Mouse (Mus musculus) heart, adult 8-10 months (tissue): ENCODE measurements around the gene Jagn1. TPM values are rescaled to one million over a fixed set of nuclear protein-coding genes. Genes with fewer than 3 reads are reported as not detected.
A peak's percentile ranks its signal among the peaks of the same experiment; 100 is the strongest.

Experiments used
- DNase-seq: peaks from one replicate; pipeline ENCODE4 v3.0.0; 2022; ENCODE audit warnings: low spot score
- total RNA-seq, 4 experiments: library from RNA; stranded (reverse); gene quantifications; 2 replicates each; pipeline ENCODE4 v1.2.4; 2022

Gene Jagn1
- 10 to 100 TPM; 21.0 to 21.4 (median 21.1) TPM for total RNA-seq

- peak; percentile 96 for DNase-seq
Measured at GRCm38 (mm10) chr6:113442442-113443090, at the start of gene Jagn1. Gene Jagn1 (plus strand): TSS chr6:113442569.

GRCm38 (mm10) chr6:113393951-113394350 is 48.4 kb upstream of the Jagn1 start:
- DNase-seq, result no peak

- DNase-seq, result no peak
Measured at GRCm38 (mm10) chr6:113394811-113395210, 47.6 kb upstream of the Jagn1 start.

- no peak for DNase-seq
Measured at GRCm38 (mm10) chr6:113395501-113395900, 46.9 kb upstream of the Jagn1 start.

- DNase-seq, result no peak
Measured at GRCm38 (mm10) chr6:113396270-113397030, 45.9 kb upstream of the Jagn1 start.

GRCm38 (mm10) chr6:113402094-113402493 is 40.3 kb upstream of the Jagn1 start:
- no peak for DNase-seq

- DNase-seq, result no peak
Measured at GRCm38 (mm10) chr6:113404649-113405448, 37.5 kb upstream of the Jagn1 start.

- no peak for DNase-seq
Measured at GRCm38 (mm10) chr6:113405483-113405882, 36.9 kb upstream of the Jagn1 start.

GRCm38 (mm10) chr6:113406683-113407082 is 35.7 kb upstream of the Jagn1 start:
- no peak for DNase-seq

GRCm38 (mm10) chr6:113410001-113410400 is 32.4 kb upstream of the Jagn1 start:
- no peak for DNase-seq

GRCm38 (mm10) chr6:113416416-113416815 is 26.0 kb upstream of the Jagn1 start:
- DNase-seq, result no peak

- no peak for DNase-seq
Measured at GRCm38 (mm10) chr6:113418441-113419198, 23.7 kb upstream of the Jagn1 start.

GRCm38 (mm10) chr6:113419199-113419587 is 23.2 kb upstream of the Jagn1 start, which contains the start of gene Rpusd3:
Gene Rpusd3 (minus strand): TSS chr6:113419340.
- DNase-seq, result peak; percentile 99

GRCm38 (mm10) chr6:113423000-113423399 is 19.4 kb upstream of the Jagn1 start:
- no peak for DNase-seq

GRCm38 (mm10) chr6:113424187-113424586 is 18.2 kb upstream of the Jagn1 start:
- DNase-seq, result no peak

GRCm38 (mm10) chr6:113426696-113427095 is 15.7 kb upstream of the Jagn1 start:
- DNase-seq, result no peak

- no peak for DNase-seq
Measured at GRCm38 (mm10) chr6:113427397-113427796, 15.0 kb upstream of the Jagn1 start.

- DNase-seq, result no peak
Measured at GRCm38 (mm10) chr6:113428006-113428405, 14.4 kb upstream of the Jagn1 start.

- no peak for DNase-seq
Measured at GRCm38 (mm10) chr6:113429965-113430364, 12.4 kb upstream of the Jagn1 start.

GRCm38 (mm10) chr6:113430846-113431245 is 11.5 kb upstream of the Jagn1 start:
- DNase-seq, result no peak

GRCm38 (mm10) chr6:113431801-113432200 is 10.6 kb upstream of the Jagn1 start:
- no peak for DNase-seq

GRCm38 (mm10) chr6:113433661-113434060 is 8.7 kb upstream of the Jagn1 start:
- no peak for DNase-seq
